Mouse (Mus musculus) right cerebral cortex, postnatal 14 days (tissue): ENCODE measurements at regions not wholly inside any gene's neighbourhood (a gene's known extent, or its start where the extent isn't known, plus 50 kb on each side); places are given as distances from the start of the nearest gene placed in this dataset.

Source experiments
- DNase-seq: peaks from one replicate; pipeline ENCODE4 v3.0.0; 2022

- no peak for DNase-seq
Measured at GRCm38 (mm10) chr1:118741286-118741685, 113.5 kb downstream of the Tfcp2l1 start.

- no peak for DNase-seq
Measured at GRCm38 (mm10) chr1:118748196-118748595, 120.5 kb downstream of the Tfcp2l1 start.

GRCm38 (mm10) chr1:118752869-118753268 is 125.1 kb downstream of the Tfcp2l1 start:
- DNase-seq = no peak

GRCm38 (mm10) chr1:118756171-118756865 is 128.6 kb downstream of the Tfcp2l1 start:
- DNase-seq = no peak

GRCm38 (mm10) chr1:118757340-118758030 is 129.7 kb downstream of the Tfcp2l1 start:
- no peak for DNase-seq

GRCm38 (mm10) chr1:118758031-118758400 is 130.3 kb downstream of the Tfcp2l1 start:
- no peak for DNase-seq

- peak; percentile 87 for DNase-seq
Measured at GRCm38 (mm10) chr1:118759141-118759932, 131.6 kb downstream of the Tfcp2l1 start.

- no peak for DNase-seq
Measured at GRCm38 (mm10) chr1:118765525-118765924, 137.8 kb downstream of the Tfcp2l1 start.

- DNase-seq = peak; percentile 39
Measured at GRCm38 (mm10) chr1:118768831-118769230, 141.1 kb downstream of the Tfcp2l1 start.

- peak; percentile 62 for DNase-seq
Measured at GRCm38 (mm10) chr1:118772261-118772660, 144.5 kb downstream of the Tfcp2l1 start.

- DNase-seq = no peak
Measured at GRCm38 (mm10) chr1:118776594-118777441, 149.1 kb downstream of the Tfcp2l1 start.
